Mouse (Mus musculus) cerebellum, adult 2 months (tissue): ENCODE measurements around the gene Npc1l1.

Source experiments
- CTCF ChIP-seq: fragments of 200-500 bp; IDR thresholded peaks from 2 replicates; pipeline ENCODE4 v1.5.1; 2011; ENCODE audit warnings: low read depth, mild to moderate bottlenecking, control low read depth, low read length, moderate library complexity, borderline replicate concordance; ENCODE audit not compliant: insufficient read depth
- POLR2A ChIP-seq: fragments of 200-500 bp; IDR thresholded peaks from 2 replicates; pipeline ENCODE4 v1.6.1; 2011; ENCODE audit warnings: low read length, control low read depth, borderline replicate concordance; ENCODE audit not compliant: insufficient read depth

- TF ChIP-seq POLR2A: peak; percentile 85; the same call in 1 of the 2 replicates
- no peak for TF ChIP-seq CTCF
These were observed 37.6 kb upstream of the Npc1l1 start, which contains the start of gene Ddx56 for GRCm38 (mm10) chr11:6267320-6268254.
